Mouse (Mus musculus) granulocyte monocyte progenitor cell, adult 5-6 weeks (primary cell): ENCODE data around the gene Prdm13. TPM values are rescaled to one million over a fixed set of nuclear protein-coding genes. Genes with fewer than 3 reads are reported as not detected.

Experiments used
- ATAC-seq: replicated peaks from 2 replicates; pipeline ENCODE4 v1.8.0; 2016; ENCODE audit warnings: mild to moderate bottlenecking, moderate TSS enrichment, inconsistent platforms; ENCODE audit not compliant: poor library complexity, severe bottlenecking
- total RNA-seq, 2 experiments: library from RNA; stranded (forward) in 1 of 2; stranded (reverse) in 1 of 2; fragments of 200-712, 200-1000 nt in 1 of 2; fragments of >200 nt in 1 of 2; fragmentation: Nextera tagmentation in 1 of 2; gene quantifications; 2 replicates each; pipeline ENCODE4 v1.2.3; 2014 to 2017

Gene Prdm13
- total RNA-seq, 2 experiments from 2014 or later = not detected

DNA sequence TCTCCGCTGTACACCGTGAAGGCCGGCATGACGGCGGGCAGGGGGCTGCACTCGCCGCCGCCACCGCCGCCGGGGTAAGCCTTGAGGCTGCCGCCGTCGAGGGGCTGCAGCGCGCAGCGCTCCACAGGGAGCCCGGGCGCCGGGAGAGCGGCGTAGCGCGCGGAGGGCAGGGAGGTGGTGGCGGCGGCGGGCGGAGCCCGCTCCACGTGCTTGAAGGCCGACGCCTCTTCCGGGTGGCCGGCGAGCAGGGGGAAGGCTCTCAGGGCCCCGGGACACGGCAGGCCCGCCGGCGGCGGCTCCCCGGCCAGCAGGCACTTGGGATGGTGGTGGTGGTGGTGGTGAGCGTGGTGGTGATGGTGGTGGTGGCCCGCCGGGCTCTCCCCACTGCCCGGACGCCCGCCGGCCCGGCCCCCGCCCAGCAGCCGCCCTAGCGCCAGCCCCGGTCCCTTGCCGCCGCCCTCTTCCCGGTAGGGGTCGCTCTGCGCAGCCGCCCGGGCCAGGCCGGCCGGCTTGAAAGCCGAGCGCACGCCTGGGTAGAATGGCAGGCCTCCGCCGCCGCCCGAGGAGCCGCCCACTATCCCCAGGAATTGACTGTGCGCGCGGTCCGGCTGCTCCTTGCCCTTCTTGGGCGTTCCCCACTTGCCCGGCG, 6.7 kb downstream of the Prdm13 start:
- ATAC-seq = peak; percentile 76

DNA sequence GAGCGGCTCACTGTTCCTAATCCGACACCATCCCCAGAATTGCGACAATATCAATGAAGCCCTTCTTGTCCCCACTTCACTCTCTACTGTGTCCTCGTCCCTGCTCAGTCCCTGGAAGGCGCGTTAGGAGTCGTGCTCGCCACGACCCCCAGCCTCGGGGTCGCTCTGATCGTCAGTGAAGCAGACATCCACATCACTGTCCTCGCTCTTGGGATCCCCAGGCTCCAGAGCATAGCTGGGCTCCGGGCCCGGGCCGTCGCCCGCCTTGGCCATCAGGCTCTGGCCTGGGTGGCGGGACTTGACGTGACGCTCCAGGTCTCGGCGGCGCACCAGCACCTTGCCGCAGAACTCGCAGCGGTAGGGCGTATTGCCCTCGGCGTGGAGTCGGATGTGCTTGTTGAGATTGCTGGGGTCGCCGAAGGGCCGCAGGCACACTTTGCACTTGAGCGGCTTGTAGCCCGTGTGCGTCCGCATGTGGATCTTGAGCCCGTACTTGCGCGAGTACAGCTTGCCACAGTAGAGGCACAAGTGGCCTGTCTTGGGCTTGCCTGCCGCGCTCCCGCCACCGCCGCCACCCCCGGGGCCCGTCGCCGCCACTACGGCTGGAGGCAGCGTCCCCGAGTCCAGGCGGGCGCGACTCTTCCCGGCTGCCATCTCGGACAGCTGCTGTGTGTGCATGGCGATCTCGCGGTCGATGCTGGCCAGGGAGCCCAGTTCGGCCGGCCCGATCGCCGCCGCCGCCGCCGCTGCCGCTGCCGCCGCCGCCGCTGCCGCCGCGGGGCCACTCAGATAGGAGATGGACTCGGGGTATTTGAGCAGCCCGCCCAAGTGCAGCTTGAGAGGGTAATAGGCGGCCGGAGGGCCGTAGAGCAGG, 7.4 kb downstream of the Prdm13 start:
- peak; percentile 16 for ATAC-seq

DNA sequence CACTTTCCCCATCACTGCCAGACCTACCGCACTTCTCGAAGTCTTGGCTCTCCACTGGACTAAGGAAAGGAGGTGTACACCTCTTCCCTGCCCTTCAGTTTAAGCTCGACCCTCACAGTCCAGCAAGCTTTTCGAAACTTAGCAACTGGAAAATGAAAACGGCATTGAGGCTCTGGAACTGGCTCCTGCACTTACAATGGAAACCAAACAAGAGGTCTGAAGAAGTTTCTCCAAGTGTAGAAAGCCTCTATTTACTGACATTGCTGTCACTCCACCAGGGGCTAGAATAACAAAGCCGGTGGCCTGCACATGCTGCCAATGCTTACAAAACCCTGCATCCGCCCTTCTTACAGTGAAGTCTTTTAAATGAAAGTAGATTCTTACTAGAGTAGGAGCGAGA, 11.1 kb downstream of the Prdm13 start:
- ATAC-seq = no peak

DNA sequence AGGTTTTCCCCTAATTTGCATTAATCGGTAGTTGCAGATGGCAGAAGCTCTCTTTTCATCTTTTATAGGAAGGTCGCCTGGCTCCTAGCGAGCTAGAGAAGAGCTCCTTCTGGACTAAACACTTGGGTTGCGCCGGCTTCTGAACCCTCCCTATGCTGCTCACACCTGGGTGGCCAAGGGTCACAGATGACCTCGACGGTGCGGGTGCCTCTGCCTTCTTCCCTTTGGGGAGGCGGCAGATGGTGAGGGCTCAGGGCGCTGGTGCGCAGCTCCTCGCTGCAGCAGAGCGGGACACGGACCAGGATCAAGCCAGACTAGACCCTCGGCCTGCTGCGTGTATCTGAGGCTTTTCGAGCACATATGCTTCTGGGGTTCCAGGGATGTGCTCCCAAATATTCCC, 11.7 kb downstream of the Prdm13 start:
- no peak for ATAC-seq

DNA sequence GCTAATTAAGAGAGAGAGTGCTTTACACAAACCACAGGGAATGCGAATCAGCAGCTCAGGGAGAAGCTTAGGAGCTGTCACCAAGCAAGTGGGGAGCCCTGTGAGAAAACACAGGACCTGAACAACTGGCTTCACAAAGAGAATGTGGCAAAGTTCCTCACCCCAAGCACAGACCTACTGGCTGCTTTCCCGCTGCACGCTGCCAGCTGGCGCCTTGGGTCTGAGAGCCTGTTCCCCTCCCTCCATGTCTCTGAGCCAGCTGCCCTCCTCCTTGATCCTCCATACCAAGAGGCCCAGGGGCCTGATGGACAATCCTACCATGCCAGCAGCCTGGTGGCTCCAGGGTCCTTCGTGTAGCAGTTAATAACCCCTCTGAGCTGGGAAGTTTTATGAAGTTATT, 19.8 kb downstream of the Prdm13 start:
- no peak for ATAC-seq

DNA sequence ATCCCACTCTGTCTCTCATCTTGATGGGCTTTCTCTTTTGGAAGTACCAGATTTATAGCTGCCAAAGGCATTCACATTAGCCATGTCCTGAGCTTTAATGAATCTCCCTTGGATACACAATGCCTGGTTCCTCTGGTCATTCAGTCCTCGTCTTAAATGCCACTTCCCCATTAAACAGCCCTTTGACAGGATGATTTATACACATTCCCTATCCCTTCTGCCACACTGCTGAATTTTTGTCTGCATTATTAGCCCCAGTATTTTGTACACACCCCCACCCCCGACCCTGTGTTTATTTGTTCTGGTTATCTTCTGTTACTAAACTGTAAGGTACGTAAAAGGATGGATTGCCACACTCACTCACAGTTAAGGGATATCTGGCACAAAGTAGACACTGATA, 27.6 kb downstream of the Prdm13 start:
- ATAC-seq = no peak

DNA sequence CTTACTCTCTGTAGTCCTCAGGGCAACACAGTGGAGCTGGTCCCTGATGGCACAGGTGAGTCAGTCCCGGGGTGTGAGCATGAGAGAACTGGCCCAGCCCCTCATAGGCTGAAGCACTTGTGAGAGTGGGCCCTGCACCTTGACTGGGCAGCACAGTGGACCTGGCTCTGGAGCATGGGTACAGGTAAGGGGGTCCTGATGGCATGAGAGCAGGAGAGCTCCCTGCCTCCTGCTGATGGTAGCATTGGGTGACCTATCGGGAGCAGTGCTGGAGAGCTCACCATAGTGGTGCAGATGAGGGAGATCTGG, 56.5 kb downstream of the Prdm13 start:
- ATAC-seq = no peak

DNA sequence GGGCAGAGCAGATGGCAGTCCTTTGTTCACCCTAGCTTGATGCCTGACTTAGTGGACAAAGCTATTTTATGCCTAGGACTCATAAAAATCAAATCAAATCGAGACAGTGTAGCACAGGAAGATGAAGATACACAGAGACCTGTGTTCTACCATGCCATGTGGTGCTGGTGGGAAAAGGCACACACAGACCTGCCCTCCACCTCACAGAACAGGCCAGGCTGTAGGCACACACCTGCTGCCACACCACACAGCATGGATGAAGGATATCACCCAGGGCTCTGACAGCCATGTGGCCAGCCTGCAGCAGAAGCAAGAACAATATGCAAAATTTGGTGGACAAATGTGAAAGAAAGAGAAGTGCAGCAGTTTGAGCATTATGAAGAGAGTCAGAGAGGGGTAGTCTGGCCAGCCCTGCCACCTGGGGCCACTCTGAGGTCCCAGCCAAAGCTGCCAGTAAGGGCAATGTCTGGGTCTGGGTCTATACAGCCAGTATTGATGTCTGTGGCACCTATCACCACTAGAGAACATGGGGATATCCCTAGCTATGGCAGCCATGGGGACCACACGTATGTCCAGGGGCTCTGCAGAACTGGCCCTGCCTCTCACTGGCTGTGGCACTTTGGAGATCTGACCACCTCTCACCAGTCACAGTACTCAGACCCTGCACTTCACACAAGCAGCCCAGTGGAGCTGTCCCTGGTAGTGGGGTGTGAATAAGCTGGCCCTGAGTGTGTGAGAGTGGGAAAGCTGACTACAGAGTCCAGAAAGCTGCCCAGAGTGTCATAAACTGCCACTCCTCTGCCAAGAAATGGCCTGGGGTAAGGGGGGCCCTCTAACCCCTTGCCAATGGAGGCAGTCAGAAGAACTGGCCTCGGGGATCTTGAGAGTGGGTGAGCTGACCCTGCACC, 57.1 kb downstream of the Prdm13 start:
- no peak for ATAC-seq

Other genes starting within 250 kb of the Prdm13 start
- 22.2 and 31.3 TPM in 2 replicates for gene Ccnc, start 41.7 kb upstream of the Prdm13 start, total RNA-seq (2014; fragmentation: Nextera tagmentation)
- gene Ccnc, start 41.7 kb upstream of the Prdm13 start, total RNA-seq (2017) = 34.0 and 41.4 TPM in 2 replicates
- gene Usp45, start 81.2 kb upstream of the Prdm13 start, total RNA-seq (2014; fragmentation: Nextera tagmentation) = 15.3 and 29.5 TPM in 2 replicates
- 12.0 and 14.4 TPM in 2 replicates for gene Usp45, start 81.2 kb upstream of the Prdm13 start, total RNA-seq (2017)
- 9.1 and 11.7 TPM in 2 replicates for gene Tstd3, start 81.2 kb upstream of the Prdm13 start, total RNA-seq (2014; fragmentation: Nextera tagmentation)
- 11.8 and 13.1 TPM in 2 replicates for gene Tstd3, start 81.2 kb upstream of the Prdm13 start, total RNA-seq (2017)
- gene Pnisr, start 161.6 kb upstream of the Prdm13 start, total RNA-seq (2014; fragmentation: Nextera tagmentation) = 144 and 186 TPM in 2 replicates
- gene Pnisr, start 161.6 kb upstream of the Prdm13 start, total RNA-seq (2017) = 71.7 and 113 TPM in 2 replicates
- 5.9 and 9.6 TPM in 2 replicates for gene Coq3, start 193.7 kb upstream of the Prdm13 start, total RNA-seq (2014; fragmentation: Nextera tagmentation)
- gene Coq3, start 193.7 kb upstream of the Prdm13 start, total RNA-seq (2017) = 9.0 and 20.3 TPM in 2 replicates
- gene Faxc, start 245.4 kb upstream of the Prdm13 start, total RNA-seq (2014; fragmentation: Nextera tagmentation) = not detected in 2 replicates
- not detected in 2 replicates for gene Faxc, start 245.4 kb upstream of the Prdm13 start, total RNA-seq (2017)